Mouse (Mus musculus) liver, embryonic 14.5 days (tissue): ENCODE data around the gene Svs4. TPM values are rescaled to one million over a fixed set of nuclear protein-coding genes. Genes with fewer than 3 reads are reported as not detected.

Experiments
- ATAC-seq: fragments of 200-750 bp; cut with Nextera tagmentation; 2 replicates; pipeline ENCODE4 v1.8.0; 2017; ENCODE audit warnings: moderate number of reproducible peaks, mild to moderate bottlenecking, moderate library complexity; ENCODE audit not compliant: insufficient read depth
- DNase-seq, 3 experiments: peaks; one replicate each; pipeline ENCODE4 v3.0.0-alpha.2; 2012 to 2013; ENCODE audit warnings: low read depth in 3 of 3, low spot score in 3 of 3
- H3K27ac ChIP-seq: fragments of 300-500 bp; sonication (generic); 2 replicates; pipeline ENCODE4 v1.5.1; 2014; ENCODE audit warnings: moderate library complexity, mild to moderate bottlenecking, control low read depth, inconsistent platforms
- H3K27me3 ChIP-seq: fragments of 300-500 bp; sonication (generic); 2 replicates; pipeline ENCODE4 v1.6.1; 2014; ENCODE audit warnings: mild to moderate bottlenecking, low read length, moderate library complexity; ENCODE audit not compliant: control insufficient read depth, insufficient read depth
- H3K36me3 ChIP-seq: fragments of 300-500 bp; sonication (generic); replicated peaks from 2 replicates; pipeline ENCODE4 v1.6.1; 2014; ENCODE audit warnings: low read depth; ENCODE audit not compliant: control insufficient read depth, insufficient read depth
- H3K4me1 ChIP-seq, 2 experiments: fragments of 200-500 bp in 1 of 2; fragments of 300-500 bp in 1 of 2; sonication (generic) in 1 of 2; replicated peaks; 2 replicates each; pipeline ENCODE4 v1.6.1; 2012 to 2014; ENCODE audit warnings: antibody characterized with exemption in 1 of 2, inconsistent platforms in 1 of 2, low read length in 1 of 2; ENCODE audit not compliant: control insufficient read depth in 2 of 2, insufficient read depth in 2 of 2
- H3K4me2 ChIP-seq: fragments of 300-500 bp; sonication (generic); 2 replicates; pipeline ENCODE4 v1.6.1; 2014; ENCODE audit warnings: low read depth, mild to moderate bottlenecking, control low read depth, moderate library complexity
- H3K4me3 ChIP-seq, 2 experiments: fragments of 200-500 bp in 1 of 2; fragments of 300-500 bp in 1 of 2; sonication (generic) in 1 of 2; 2 replicates each; pipeline ENCODE4 v1.5.1; 2012 to 2014; ENCODE audit warnings: low read depth in 2 of 2, low read length in 2 of 2, mild to moderate bottlenecking in 2 of 2, control low read depth in 1 of 2, inconsistent platforms in 1 of 2, moderate library complexity in 1 of 2; ENCODE audit not compliant: insufficient read depth in 1 of 2
- H3K9ac ChIP-seq: fragments of 300-500 bp; sonication (generic); replicated peaks from 2 replicates; pipeline ENCODE4 v1.6.1; 2014; ENCODE audit warnings: mild to moderate bottlenecking, control low read depth, moderate library complexity
- H3K9me3 ChIP-seq: fragments of 300-500 bp; sonication (generic); 2 replicates; pipeline ENCODE4 v1.6.1; 2016; ENCODE audit warnings: low read length, mixed read lengths; ENCODE audit not compliant: control insufficient read depth
- CTCF ChIP-seq: IDR thresholded peaks from 2 replicates; pipeline ENCODE4 v1.5.1; 2016; ENCODE audit warnings: antibody characterized with exemption, low read depth, control low read depth
- EP300 ChIP-seq: IDR thresholded peaks from 2 replicates; pipeline ENCODE4 v1.6.1; 2016; ENCODE audit warnings: antibody characterized with exemption, low read depth
- WGBS: fragments of 180-500 bp; shearing (Covaris S2); extraction: QIAGEN DNeasy Blood & Tissue Kit; methylation state at CpG from one replicate; pipeline ENCODE4 v1.1.7; 2014; ENCODE audit not compliant: insufficient replicate concordance; 5-methylcytosine and 5-hydroxymethylcytosine counted together
- polyA plus RNA-seq, 2 experiments: library from polyadenylated mRNA; depleted of rRNA in 1 of 2; stranded (reverse) in 1 of 2; unstranded in 1 of 2; fragments of >200 nt; fragmentation: Nextera tagmentation in 1 of 2; extraction: Ambion mirVana in 1 of 2; gene quantifications; 2 replicates each; pipeline versions ENCODE4 v1.2.1 to v1.2.3; 2012 to 2014

Svs4 gene
- polyA plus RNA-seq, 2 experiments = not detected

- DNase-seq (no peak), ATAC-seq (no peak)
- Histone ChIP-seq H3K9me3 (no peaks in the 10 kb centered on the region), H3K9ac (no peak within 1 kb of the TSS), H3K4me1 (no peaks in the 10 kb centered on the region), H3K4me2 (no peak within 1 kb of the TSS), H3K27ac (no peak within 1 kb of the TSS), H3K36me3 (no peaks in the 10 kb centered on the region), H3K4me3 (no peak within 1 kb of the TSS), H3K27me3 (no peaks in the 10 kb centered on the region)
- TF ChIP-seq EP300 = no peak
- no peak for TF ChIP-seq CTCF
- 51% methylated on average over 3 of the region's 3 CpGs for WGBS
Observed at GRCm38 (mm10) chr2:164238366-164238765, 39.9 kb downstream of the Svs4 start, which contains the start of gene Svs2. Svs2 (minus strand) TSS chr2:164238466.

GRCm38 (mm10) chr2:164232671-164233070 lies 45.6 kb downstream of the Svs4 start:
- Histone ChIP-seq H3K27me3 (no peaks in the 10 kb centered on the region), H3K9me3 (no peaks in the 10 kb centered on the region), H3K27ac (no peak overlapping the region), H3K4me1 (no peaks in the 10 kb centered on the region), H3K9ac (no peak overlapping the region), H3K4me3 (no peak overlapping the region), H3K36me3 (no peaks in the 10 kb centered on the region), H3K4me2 (no peak overlapping the region)
- no peak for TF ChIP-seq CTCF
- TF ChIP-seq EP300 = no peak
- ATAC-seq (no peak), DNase-seq (no peak)
- WGBS = 69% methylated on average over 8 of the region's 8 CpGs

DNA sequence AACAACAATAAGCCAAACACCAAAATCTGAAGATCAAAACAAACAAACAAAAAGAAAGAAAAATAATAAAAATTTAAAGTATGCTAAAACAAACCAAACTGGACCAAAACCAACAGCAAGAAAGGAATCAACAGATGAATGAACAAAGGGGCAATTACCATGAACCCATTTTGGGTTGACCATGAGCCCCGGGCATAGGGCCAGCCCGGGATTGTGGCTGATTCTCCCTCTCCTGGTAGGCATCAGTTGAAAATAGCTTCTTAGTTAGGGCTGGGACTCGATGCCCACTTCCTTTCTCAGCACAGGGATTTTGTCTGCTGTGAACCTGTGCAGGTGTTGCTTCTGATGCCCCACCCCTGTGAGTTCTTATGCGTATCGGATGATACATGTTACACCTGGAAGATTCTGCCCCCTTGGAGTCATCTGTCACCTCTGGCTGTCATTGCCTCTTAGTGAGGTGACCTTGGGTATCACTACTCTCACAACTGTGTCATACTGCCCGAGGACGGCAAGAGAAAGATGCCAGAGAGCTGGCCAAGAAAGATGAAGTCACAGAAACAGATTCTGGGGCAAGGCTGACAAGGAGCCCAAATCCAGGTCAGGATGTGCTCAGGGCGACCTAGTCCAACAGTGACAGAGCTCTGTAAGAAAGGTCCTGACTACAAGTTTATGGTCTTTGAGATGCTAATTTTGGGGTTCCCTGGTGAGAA lies 49.7 kb downstream of the Svs4 start:
- TF ChIP-seq EP300 = no peak
- TF ChIP-seq CTCF = no peak
- no peak for ATAC-seq
- H3K4me2 ChIP-seq = no peak overlapping the region
- 54% methylated on average over 8 of the region's 8 CpGs for WGBS
- no peaks in the 10 kb centered on the region for H3K36me3 ChIP-seq
- no peak for DNase-seq
- no peaks in the 10 kb centered on the region for H3K9me3 ChIP-seq
- no peaks in the 10 kb centered on the region for H3K4me1 ChIP-seq
- H3K4me3 ChIP-seq = no peak overlapping the region
- no peaks in the 10 kb centered on the region for H3K27me3 ChIP-seq
- no peak overlapping the region for H3K27ac ChIP-seq
- no peak overlapping the region for H3K9ac ChIP-seq

Other genes starting within 250 kb of the Svs4 start
- gene Stk4, start 208.1 kb downstream of the Svs4 start, polyA plus RNA-seq (2012; rRNA removed) = 8.0 and 11.8 TPM in 2 replicates
- gene Stk4, start 208.1 kb downstream of the Svs4 start, polyA plus RNA-seq (2014; fragmentation: Nextera tagmentation; extraction: Ambion mirVana) = 19.6 and 21.7 TPM in 2 replicates
- 10.1 and 11.6 TPM in 2 replicates for gene Tomm34, start 207.3 kb downstream of the Svs4 start, polyA plus RNA-seq (2012; rRNA removed)
- 16.0 and 19.0 TPM in 2 replicates for gene Tomm34, start 207.3 kb downstream of the Svs4 start, polyA plus RNA-seq (2014; fragmentation: Nextera tagmentation; extraction: Ambion mirVana)
- 0.01 and 0.02 TPM in 2 replicates for gene Kcns1, start 107.3 kb downstream of the Svs4 start, polyA plus RNA-seq (2012; rRNA removed)
- gene Kcns1, start 107.3 kb downstream of the Svs4 start, polyA plus RNA-seq (2014; fragmentation: Nextera tagmentation; extraction: Ambion mirVana) = not detected in 2 replicates
- not detected in 2 replicates for gene Wfdc5, start 95.7 kb downstream of the Svs4 start, polyA plus RNA-seq (2012; rRNA removed)
- gene Wfdc5, start 95.7 kb downstream of the Svs4 start, polyA plus RNA-seq (2014; fragmentation: Nextera tagmentation; extraction: Ambion mirVana) = not detected in 2 replicates
- not detected in 2 replicates for gene Wfdc12, start 87.9 kb downstream of the Svs4 start, polyA plus RNA-seq (2012; rRNA removed)
- not detected in 2 replicates for gene Wfdc12, start 87.9 kb downstream of the Svs4 start, polyA plus RNA-seq (2014; fragmentation: Nextera tagmentation; extraction: Ambion mirVana)
- not detected in 2 replicates for gene Wfdc15a, start 78.3 kb downstream of the Svs4 start, polyA plus RNA-seq (2012; rRNA removed)
- not detected in 2 replicates for gene Wfdc15a, start 78.3 kb downstream of the Svs4 start, polyA plus RNA-seq (2014; fragmentation: Nextera tagmentation; extraction: Ambion mirVana)
- gene Wfdc15b, start 56.8 kb downstream of the Svs4 start, polyA plus RNA-seq (2012; rRNA removed) = 0.11 and 0.13 TPM in 2 replicates
- not detected in 2 replicates for gene Wfdc15b, start 56.8 kb downstream of the Svs4 start, polyA plus RNA-seq (2014; fragmentation: Nextera tagmentation; extraction: Ambion mirVana)
- not detected in 2 replicates for gene Svs2, start 40.0 kb downstream of the Svs4 start, polyA plus RNA-seq (2012; rRNA removed)
- not detected in 2 replicates for gene Svs2, start 40.0 kb downstream of the Svs4 start, polyA plus RNA-seq (2014; fragmentation: Nextera tagmentation; extraction: Ambion mirVana)
- not detected in 2 replicates for gene Svs3b, start 21.8 kb downstream of the Svs4 start, polyA plus RNA-seq (2012; rRNA removed)
- gene Svs3b, start 21.8 kb downstream of the Svs4 start, polyA plus RNA-seq (2014; fragmentation: Nextera tagmentation; extraction: Ambion mirVana) = not detected in 2 replicates
- gene Svs3a, start 10.8 kb upstream of the Svs4 start, polyA plus RNA-seq (2012; rRNA removed) = not detected in 2 replicates
- not detected in 2 replicates for gene Svs3a, start 10.8 kb upstream of the Svs4 start, polyA plus RNA-seq (2014; fragmentation: Nextera tagmentation; extraction: Ambion mirVana)
- gene Svs6, start 38.3 kb upstream of the Svs4 start, polyA plus RNA-seq (2012; rRNA removed) = not detected in 2 replicates
- not detected in 2 replicates for gene Svs6, start 38.3 kb upstream of the Svs4 start, polyA plus RNA-seq (2014; fragmentation: Nextera tagmentation; extraction: Ambion mirVana)
- gene Svs5, start 54.3 kb upstream of the Svs4 start, polyA plus RNA-seq (2012; rRNA removed) = not detected in 2 replicates
- not detected in 2 replicates for gene Svs5, start 54.3 kb upstream of the Svs4 start, polyA plus RNA-seq (2014; fragmentation: Nextera tagmentation; extraction: Ambion mirVana)
- 5.0 and 10.1 TPM in 2 replicates for gene Slpi, start 110.6 kb upstream of the Svs4 start, polyA plus RNA-seq (2012; rRNA removed)
- 19.9 and 20.8 TPM in 2 replicates for gene Slpi, start 110.6 kb upstream of the Svs4 start, polyA plus RNA-seq (2014; fragmentation: Nextera tagmentation; extraction: Ambion mirVana)
- 0.06 and 0.08 TPM in 2 replicates for gene Rbpjl, start 124.7 kb upstream of the Svs4 start, polyA plus RNA-seq (2012; rRNA removed)
- 0.05 TPM in 1 of 2 replicates, not detected in the other for gene Rbpjl, start 124.7 kb upstream of the Svs4 start, polyA plus RNA-seq (2014; fragmentation: Nextera tagmentation; extraction: Ambion mirVana)
- 0.16 and 0.44 TPM in 2 replicates for gene Matn4, start 126.7 kb upstream of the Svs4 start, polyA plus RNA-seq (2012; rRNA removed)
- gene Matn4, start 126.7 kb upstream of the Svs4 start, polyA plus RNA-seq (2014; fragmentation: Nextera tagmentation; extraction: Ambion mirVana) = not detected in 2 replicates
- gene Sdc4, start 165.4 kb upstream of the Svs4 start, polyA plus RNA-seq (2012; rRNA removed) = 9.7 and 10.8 TPM in 2 replicates
- 23.8 and 25.4 TPM in 2 replicates for gene Sdc4, start 165.4 kb upstream of the Svs4 start, polyA plus RNA-seq (2014; fragmentation: Nextera tagmentation; extraction: Ambion mirVana)
- 15.9 and 20.6 TPM in 2 replicates for gene Sys1, start 178.5 kb upstream of the Svs4 start, polyA plus RNA-seq (2012; rRNA removed)
- 30.7 TPM in 2 replicates for gene Sys1, start 178.5 kb upstream of the Svs4 start, polyA plus RNA-seq (2014; fragmentation: Nextera tagmentation; extraction: Ambion mirVana)
- 0.13 and 1.7 TPM in 2 replicates for gene Gm20458, start 182.5 kb upstream of the Svs4 start, polyA plus RNA-seq (2012; rRNA removed)
- 1.9 and 5.9 TPM in 2 replicates for gene Gm20458, start 182.5 kb upstream of the Svs4 start, polyA plus RNA-seq (2014; fragmentation: Nextera tagmentation; extraction: Ambion mirVana)
- not detected in 2 replicates for gene Trp53tg5, start 195.3 kb upstream of the Svs4 start, polyA plus RNA-seq (2012; rRNA removed)
- not detected in 2 replicates for gene Trp53tg5, start 195.3 kb upstream of the Svs4 start, polyA plus RNA-seq (2014; fragmentation: Nextera tagmentation; extraction: Ambion mirVana)
- 4.0 and 5.8 TPM in 2 replicates for gene Dbndd2, start 207.6 kb upstream of the Svs4 start, polyA plus RNA-seq (2012; rRNA removed)
- 1.4 and 4.0 TPM in 2 replicates for gene Dbndd2, start 207.6 kb upstream of the Svs4 start, polyA plus RNA-seq (2014; fragmentation: Nextera tagmentation; extraction: Ambion mirVana)
- gene Pigt, start 219.1 kb upstream of the Svs4 start, polyA plus RNA-seq (2012; rRNA removed) = 21.7 and 26.5 TPM in 2 replicates
- 25.6 and 28.5 TPM in 2 replicates for gene Pigt, start 219.1 kb upstream of the Svs4 start, polyA plus RNA-seq (2014; fragmentation: Nextera tagmentation; extraction: Ambion mirVana)